In genomic region chr17:13190836-13191583, GRCm38 (mm10) we compare ENCODE assay signal across 24 mouse cellular contexts. TPM values are rescaled to one million over a fixed set of nuclear protein-coding genes. Genes with fewer than 3 reads are reported as not detected.
"Had no signal": no experiment of that assay in that cellular context is flagged by ENCODE, and none has a peak within 500 bp of the region (broad histone marks: within the 10 kb centered on the region; RNA-seq: fewer than 3 reads in every experiment).

No protein-coding gene starts in this region.

RNA-seq across cellular contexts. Expression of gene Smok2a, which starts 30.0 kb away (rescaled TPM):
- total RNA-seq: layer of hippocampus, adult 8-10 months; layer of hippocampus, postnatal 10 days; layer of hippocampus, postnatal 36 days; left cerebral cortex, adult 2 months; left cerebral cortex, postnatal 10 days; left cerebral cortex, postnatal 36 days; liver, adult 2 months; megakaryocyte, adult 5-6 weeks; monocyte, adult 5-6 weeks had no signal
- polyA plus RNA-seq: intestine, postnatal 0 days; kidney, adult 2 months; kidney, embryonic 14.5 days; limb, embryonic 11.5 days; limb, embryonic 14.5 days; liver, adult 2 months; liver, embryonic 14.5 days; liver, postnatal 0 days; lung, postnatal 0 days; macrophage; midbrain, embryonic 14.5 days; myocyte; neural tube, embryonic 13.5 days; small intestine, adult 2 months; spleen, adult 2 months; thymus, postnatal 0 days had no signal

RNA-seq across cellular contexts. Expression of gene Smok2b, which starts 39.0 kb away (rescaled TPM):
- total RNA-seq: layer of hippocampus, adult 8-10 months; layer of hippocampus, postnatal 10 days; layer of hippocampus, postnatal 36 days; left cerebral cortex, adult 2 months; left cerebral cortex, postnatal 10 days; left cerebral cortex, postnatal 36 days; liver, adult 2 months; megakaryocyte, adult 5-6 weeks; monocyte, adult 5-6 weeks had no signal
- polyA plus RNA-seq: intestine, postnatal 0 days; kidney, adult 2 months; kidney, embryonic 14.5 days; limb, embryonic 11.5 days; limb, embryonic 14.5 days; liver, adult 2 months; liver, embryonic 14.5 days; liver, postnatal 0 days; lung, postnatal 0 days; macrophage; midbrain, embryonic 14.5 days; myocyte; neural tube, embryonic 13.5 days; small intestine, adult 2 months; spleen, adult 2 months; thymus, postnatal 0 days had no signal

RNA-seq across cellular contexts. Expression of gene Unc93a, which starts 59.4 kb away (rescaled TPM):
- total RNA-seq: layer of hippocampus, postnatal 10 days; layer of hippocampus, postnatal 36 days had no signal
- polyA plus RNA-seq: kidney, adult 2 months; kidney, embryonic 14.5 days; limb, embryonic 11.5 days; liver, embryonic 14.5 days; liver, postnatal 0 days; lung, postnatal 0 days; macrophage; midbrain, embryonic 14.5 days; myocyte; neural tube, embryonic 13.5 days; spleen, adult 2 months had no signal
